Mouse (Mus musculus) testis, adult 2 months (tissue): ENCODE data around the gene Adam12. TPM values are rescaled to one million over a fixed set of nuclear protein-coding genes. Genes with fewer than 3 reads are reported as not detected.
A peak's percentile ranks its signal among the peaks of the same experiment; 100 is the strongest.

Source experiments
- H3K27ac ChIP-seq: fragments of 200-500 bp; 2 replicates; pipeline ENCODE4 v1.5.1; 2012; ENCODE audit warnings: low read depth, low read length; ENCODE audit not compliant: control insufficient read depth, insufficient read depth
- H3K27me3 ChIP-seq: fragments of 200-500 bp; 2 replicates; pipeline ENCODE4 v1.6.1; 2012; ENCODE audit warnings: mild to moderate bottlenecking, low read length, moderate library complexity; ENCODE audit not compliant: control insufficient read depth, insufficient read depth
- H3K36me3 ChIP-seq: fragments of 200-500 bp; 2 replicates; pipeline ENCODE4 v1.6.1; 2012; ENCODE audit warnings: mild to moderate bottlenecking, low read length; ENCODE audit not compliant: control insufficient read depth, insufficient read depth
- H3K4me1 ChIP-seq: fragments of 200-500 bp; 2 replicates; pipeline ENCODE4 v1.6.1; 2012; ENCODE audit warnings: low read length; ENCODE audit not compliant: control insufficient read depth, insufficient read depth
- H3K4me3 ChIP-seq: fragments of 200-500 bp; 2 replicates; pipeline ENCODE4 v1.5.1; 2012; ENCODE audit warnings: low read depth, mild to moderate bottlenecking, low read length, moderate library complexity, mixed read lengths; ENCODE audit not compliant: control insufficient read depth
- CTCF ChIP-seq: fragments of 200-500 bp; IDR thresholded peaks from 2 replicates; pipeline ENCODE4 v1.5.1; 2012; ENCODE audit warnings: low read depth, mild to moderate bottlenecking, inconsistent platforms, low read length, moderate library complexity; ENCODE audit not compliant: control insufficient read depth, insufficient read depth, insufficient replicate concordance
- POLR2A ChIP-seq: fragments of 200-500 bp; IDR thresholded peaks from 2 replicates; pipeline ENCODE4 v1.6.1; 2012; ENCODE audit warnings: low read depth, mild to moderate bottlenecking, inconsistent platforms, low read length, moderate library complexity; ENCODE audit not compliant: control insufficient read depth
- polyA plus RNA-seq: library from polyadenylated mRNA; depleted of rRNA; stranded (reverse); fragments of >200 nt; gene quantifications from 2 replicates; pipeline ENCODE4 v1.2.3, GENCODE M21; 2012

Gene Adam12
- polyA plus RNA-seq, 1 experiment = 0.51 TPM

GRCm38 (mm10) chr7:134170180-134170910 is 61.6 kb downstream of the Adam12 start:
- Histone ChIP-seq H3K4me1 (no peaks in the 10 kb centered on the region), H3K4me3 (no peak overlapping the region), H3K27me3 (no peaks in the 10 kb centered on the region), H3K27ac (no peak overlapping the region), H3K36me3 (no peaks in the 10 kb centered on the region)
- no peak for TF ChIP-seq POLR2A
- no peak for TF ChIP-seq CTCF

- no peak overlapping the region for H3K4me3 ChIP-seq
- TF ChIP-seq CTCF (no peak), POLR2A (no peak)
- H3K36me3 ChIP-seq = no peaks in the 10 kb centered on the region
- H3K27me3 ChIP-seq = no peaks in the 10 kb centered on the region
- no peak overlapping the region for H3K27ac ChIP-seq
- no peaks in the 10 kb centered on the region for H3K4me1 ChIP-seq
These were observed 62.2 kb downstream of the Adam12 start for GRCm38 (mm10) chr7:134169780-134170179.

DNA sequence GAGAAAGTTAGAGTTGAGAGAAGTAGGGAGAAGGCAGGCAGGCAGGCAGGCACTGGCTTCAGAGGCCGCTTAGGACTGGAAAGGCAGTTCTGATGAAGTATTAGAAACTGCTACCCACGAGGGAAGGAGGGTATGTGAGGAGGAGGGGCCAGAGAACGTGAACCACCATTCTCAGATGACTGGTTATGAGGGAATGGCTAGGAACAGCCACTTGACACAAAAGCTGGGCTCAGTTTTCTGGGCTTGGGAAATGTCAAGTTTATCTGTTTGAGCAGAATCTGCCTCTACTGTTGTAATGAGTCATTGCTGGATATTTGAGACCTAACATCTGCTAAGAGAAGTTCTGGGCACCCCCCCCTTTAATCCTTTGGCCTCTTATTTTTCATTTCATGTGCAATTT is 64.4 kb downstream of the Adam12 start:
- Histone ChIP-seq H3K4me3 (no peak overlapping the region), H3K27me3 (no peaks in the 10 kb centered on the region), H3K4me1 (no peaks in the 10 kb centered on the region), H3K27ac (peak overlapping the region; percentile 5; the same call in 1 of the 2 replicates), H3K36me3 (no peaks in the 10 kb centered on the region)
- TF ChIP-seq CTCF = no peak
- no peak for TF ChIP-seq POLR2A

DNA sequence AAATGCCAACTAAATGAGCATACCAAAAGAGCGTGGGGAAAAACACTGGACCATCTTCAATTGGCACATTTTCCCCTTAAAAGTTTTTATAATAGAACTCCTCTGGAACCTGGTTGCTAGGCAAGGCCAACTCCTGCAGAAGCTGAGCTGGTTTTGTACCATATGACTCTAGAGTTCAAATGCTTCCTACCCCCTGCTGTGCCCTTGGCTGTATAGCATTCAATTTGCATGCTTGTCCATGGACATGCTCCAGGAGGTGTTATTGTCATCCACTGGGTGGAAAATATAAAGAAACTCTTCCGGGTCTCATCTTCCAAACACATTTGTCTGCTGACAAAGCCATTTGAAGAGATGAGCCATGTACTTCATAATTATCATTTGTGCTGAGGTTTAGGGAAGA is 68.2 kb downstream of the Adam12 start:
- Histone ChIP-seq H3K4me1 (no peaks in the 10 kb centered on the region), H3K27me3 (no peaks in the 10 kb centered on the region), H3K36me3 (no peaks in the 10 kb centered on the region), H3K27ac (no peak overlapping the region), H3K4me3 (no peak overlapping the region)
- TF ChIP-seq CTCF (no peak), POLR2A (no peak)

DNA sequence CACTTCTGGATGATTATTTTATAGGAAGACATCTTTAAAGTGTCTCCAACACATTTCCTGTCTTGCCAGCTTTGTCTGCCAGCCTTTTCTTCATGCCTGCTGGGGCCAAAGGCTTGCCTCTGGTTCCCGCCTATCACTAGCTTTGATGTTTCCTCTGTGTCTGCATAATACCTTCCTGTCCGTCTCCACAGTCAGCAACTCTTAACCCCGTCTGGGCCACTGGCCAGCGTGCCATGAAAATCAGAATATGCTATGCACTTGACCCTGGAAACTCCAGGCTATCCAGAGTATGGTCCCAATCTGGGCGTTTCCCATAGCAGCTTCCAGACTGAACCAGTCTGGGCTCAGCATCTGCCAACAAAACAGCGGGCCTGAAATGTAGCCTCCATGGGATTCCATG is 69.1 kb downstream of the Adam12 start:
- Histone ChIP-seq H3K27me3 (no peaks in the 10 kb centered on the region), H3K27ac (no peak overlapping the region), H3K4me3 (no peak overlapping the region), H3K4me1 (no peaks in the 10 kb centered on the region), H3K36me3 (no peaks in the 10 kb centered on the region)
- TF ChIP-seq CTCF (no peak), POLR2A (no peak)

DNA sequence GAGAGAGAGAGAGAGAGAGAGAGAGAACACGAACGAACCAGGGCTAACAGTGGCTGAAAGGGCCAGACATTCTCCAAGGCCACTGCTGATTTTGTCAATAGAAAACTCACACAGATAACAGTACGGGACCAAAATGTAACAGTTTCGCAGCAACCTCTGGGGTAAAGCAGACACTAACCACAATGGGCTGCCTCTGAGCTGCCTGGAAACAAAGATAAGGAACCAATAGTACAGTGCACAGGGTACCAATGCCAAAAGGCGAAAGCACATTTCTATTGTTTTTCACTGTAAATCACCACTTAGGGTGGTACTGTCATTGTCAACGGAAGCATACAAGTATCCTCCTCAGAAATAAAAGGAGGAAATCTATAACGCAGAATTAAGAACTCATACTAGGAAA is 72.3 kb downstream of the Adam12 start:
- H3K4me3 ChIP-seq = no peak overlapping the region
- H3K4me1 ChIP-seq = no peaks in the 10 kb centered on the region
- no peaks in the 10 kb centered on the region for H3K27me3 ChIP-seq
- no peak overlapping the region for H3K27ac ChIP-seq
- TF ChIP-seq POLR2A = no peak
- no peak for TF ChIP-seq CTCF
- no peaks in the 10 kb centered on the region for H3K36me3 ChIP-seq

- H3K36me3 ChIP-seq = no peaks in the 10 kb centered on the region
- no peaks in the 10 kb centered on the region for H3K27me3 ChIP-seq
- no peak overlapping the region for H3K27ac ChIP-seq
- TF ChIP-seq CTCF (no peak), POLR2A (no peak)
- no peaks in the 10 kb centered on the region for H3K4me1 ChIP-seq
- no peak overlapping the region for H3K4me3 ChIP-seq
These were observed 80.6 kb downstream of the Adam12 start for GRCm38 (mm10) chr7:134151330-134151729.

DNA sequence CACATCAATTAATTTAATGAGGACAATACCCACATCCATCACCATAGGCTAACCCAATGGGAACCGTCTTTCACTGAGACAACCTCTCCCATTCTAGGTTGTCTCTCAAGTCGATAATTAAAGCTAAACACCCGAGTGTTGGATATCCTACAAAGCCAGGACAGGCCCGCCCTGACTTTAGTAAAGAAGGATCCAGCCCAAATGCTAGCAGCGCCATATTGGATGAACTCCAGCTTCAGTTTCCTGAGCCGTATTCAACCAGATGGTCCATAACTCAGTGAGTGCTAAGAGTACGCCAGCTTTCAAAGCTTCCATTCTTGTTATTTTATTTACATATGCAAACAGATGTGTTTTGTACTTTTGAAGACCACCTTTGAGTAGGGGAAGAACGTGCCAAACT is 81.6 kb downstream of the Adam12 start:
- Histone ChIP-seq H3K27me3 (no peaks in the 10 kb centered on the region), H3K4me1 (no peaks in the 10 kb centered on the region), H3K4me3 (no peak overlapping the region), H3K36me3 (no peaks in the 10 kb centered on the region), H3K27ac (no peak overlapping the region)
- no peak for TF ChIP-seq CTCF
- no peak for TF ChIP-seq POLR2A
